In genomic region chr4:108999999-109000950, GRCm38 (mm10) we compare ENCODE assay signal across 8 mouse cellular contexts. TPM values are rescaled to one million over a fixed set of nuclear protein-coding genes. Genes with fewer than 3 reads are reported as not detected.
DNase-seq lines count a peak whose midpoint lies in the region; ATAC-seq and TF ChIP-seq lines count a peak whose summit lies in the region.

Nrd1 (plus strand) TSS chr4:109000655.

- under 1% methylated on average over 58 of the region's 58 CpGs for WGBS in forebrain, embryonic 15.5 days
- WGBS in lung, adult 2 months, result under 1% methylated on average over 58 of the region's 58 CpGs

- in situ Hi-C loops in ES-E14 (cut with MboI; ENCODE audit: low sequenced_read_pairs in 2 of 2, unreplicated experiment in 2 of 2), result no loop called here

- TF ChIP-seq POLR2A in lung, adult 2 months (IDR thresholded peaks at IDR 0.05; ENCODE audit: borderline replicate concordance, extremely low read depth, low read depth, low read length), result peak; percentile 71

- ATAC-seq in forebrain, embryonic 15.5 days (replicated peaks), result peak; percentile 99
- ATAC-seq in neutrophil, adult 5-6 weeks (ENCODE audit: extremely low read depth, insufficient number of reproducible peaks, low FRiP score, poor library complexity, severe bottlenecking), result peak; percentile 97

- no peak for TF ChIP-seq CTCF in lung, adult 2 months (IDR thresholded peaks at IDR 0.05; ENCODE audit: insufficient read depth, low read length)

- peak; percentile 100 for DNase-seq in ES-E14 (ENCODE audit: low read depth, low spot score)
- DNase-seq in cerebellum, adult 11-12 months, result peak; percentile 99
- peak; percentile 99 for DNase-seq in heart, postnatal 25 days (ENCODE audit: low spot score)
- peak; percentile 99 for DNase-seq in layer of hippocampus, adult 18-20 months (ENCODE audit: low spot score in 2 of 2)
- peak; percentile 99 for DNase-seq in lung, adult 2 months
- peak; percentile 98 to 99 for DNase-seq in thymus, adult 18-20 months

- peak within 1 kb of the TSS; percentile 89 for H3K4me2 ChIP-seq in forebrain, embryonic 15.5 days (replicated peaks)

- H3K9ac ChIP-seq in ES-E14 (ENCODE audit: insufficient read depth, low read depth, low read length, poor library complexity, severe bottlenecking), result peak within 1 kb of the TSS; percentile 91
- peak within 1 kb of the TSS; percentile 92 for H3K9ac ChIP-seq in forebrain, embryonic 15.5 days (replicated peaks)

- H3K4me1 ChIP-seq in ES-E14 (ENCODE audit: control insufficient read depth in 2 of 2, insufficient read depth in 2 of 2, low read length in 2 of 2, poor library complexity in 1 of 2), result 0 out of 4 replicates have a peak, but pooled peaks cover 0 to 2% of the 10 kb centered on the region in 2 experiments
- peaks cover 33% of the 10 kb centered on the region for H3K4me1 ChIP-seq in forebrain, embryonic 15.5 days
- peaks cover 9% of the 10 kb centered on the region for H3K4me1 ChIP-seq in lung, adult 2 months (ENCODE audit: control insufficient read depth, insufficient read depth, low read length)

- intact Hi-C loops in heart, postnatal 25 days (cut with DNase I), result no loop called here

- H3K36me3 ChIP-seq in ES-E14 (ENCODE audit: control insufficient read depth, insufficient read depth, low read length, poor library complexity, severe bottlenecking), result no peaks in the 10 kb centered on the region
- H3K36me3 ChIP-seq in forebrain, embryonic 15.5 days, result no peaks in the 10 kb centered on the region

- H3K9me3 ChIP-seq in ES-E14 (ENCODE audit: control insufficient read depth, insufficient read depth, low read depth, low read length), result no peaks in the 10 kb centered on the region
- no peaks in the 10 kb centered on the region for H3K9me3 ChIP-seq in forebrain, embryonic 15.5 days

- 0 out of 2 replicates have a peak, but pooled peaks cover 2% of the 10 kb centered on the region for H3K27me3 ChIP-seq in forebrain, embryonic 15.5 days

- peak within 1 kb of the TSS; percentile 75 to 91 for H3K4me3 ChIP-seq in ES-E14 (ENCODE audit: insufficient read depth in 1 of 2, low read depth in 1 of 2, low read length in 2 of 2, poor library complexity in 1 of 2, severe bottlenecking in 1 of 2)
- H3K4me3 ChIP-seq in forebrain, embryonic 15.5 days, result peak within 1 kb of the TSS; percentile 80
- peak within 1 kb of the TSS; percentile 90 for H3K4me3 ChIP-seq in lung, adult 2 months (replicated peaks; ENCODE audit: extremely low read depth, low read depth, low read length)

- H3K27ac ChIP-seq in ES-E14 (ENCODE audit: insufficient read depth, low read depth, low read length, poor library complexity, severe bottlenecking), result peak within 1 kb of the TSS; percentile 61
- H3K27ac ChIP-seq in forebrain, embryonic 15.5 days (replicated peaks), result peak within 1 kb of the TSS; percentile 91

TF ChIP-seq in ES-E14, 5 proteins besides CTCF, POLR2A, EP300 and RAD21:
- TF ChIP-seq CHD2 (IDR thresholded peaks at IDR 0.05; ENCODE audit: low read depth, low read length), result peak; percentile 75; the same call in 1 of the 2 replicates
- 0 out of 2 replicates have a peak, but pooled peaks have one; percentile 17 for TF ChIP-seq ZNF384 (IDR thresholded peaks at IDR 0.05; ENCODE audit: low read depth, low read length)
- TF ChIP-seq ZC3H11A (IDR thresholded peaks at IDR 0.05; ENCODE audit: borderline replicate concordance, low read depth, low read length), result no peak
- peak; percentile 82 for TF ChIP-seq MAFK (IDR thresholded peaks at IDR 0.05; ENCODE audit: insufficient read depth, low read depth, low read length)
- peak; percentile 66; the same call in 1 of the 2 replicates for TF ChIP-seq HCFC1 (IDR thresholded peaks at IDR 0.05; ENCODE audit: borderline replicate concordance, insufficient read depth, low read length)
TF ChIP-seq in ES-E14: peak in this region for 4.

RNA-seq across cellular contexts. Expression of gene Nrd1, which starts in this region (rescaled TPM):
- 53.9 and 58.5 TPM in 2 replicates for total RNA-seq in ES-E14 (2012; rRNA removed)
- 78.0 and 83.4 TPM in 2 replicates for polyA plus RNA-seq in forebrain, embryonic 15.5 days (2015; fragmentation: Nextera tagmentation; extraction: Ambion mirVana)
- total RNA-seq in heart, postnatal 25 days (2021), result 100 to 1,000 TPM; 108 to 115 TPM
- 100 to 1,000 TPM; 112 to 118 TPM for total RNA-seq in layer of hippocampus, adult 18-20 months (2021)
- 20.9 and 40.4 TPM in 2 replicates for polyA plus RNA-seq in lung, adult 2 months (2012; rRNA removed)
- 187 and 204 TPM in 2 replicates for total RNA-seq in neutrophil, adult 5-6 weeks (2017)

Comparison
In these comparisons a context has a peak if more than half of its experiments do, and no peak if none do; other contexts are left out.
1. Peak in every context shown above with its lines: DNase-seq, ATAC-seq, H3K4me3 ChIP-seq and H3K27ac ChIP-seq.